Mouse (Mus musculus): ENCODE data around the gene Cdca8.

Cdca8 gene

GRCm38 (mm10) chr4:124872719-124873118, 66.4 kb downstream of the Cdca8 start:
- DNase-seq (ENCODE audit: low spot score), result no peak

Measured in left cerebral cortex, adult 11 months (tissue).